Mouse (Mus musculus) midbrain, embryonic 12.5 days (tissue): ENCODE data around the gene 1700019D03Rik. TPM values are rescaled to one million over a fixed set of nuclear protein-coding genes. Genes with fewer than 3 reads are reported as not detected.
"Not testable (repeated sequence)": the region's sequence is repeated elsewhere in the genome, so short reads cannot be mapped to it uniquely, and the experiment has no call there.

Experiments used
- ATAC-seq: fragments of 200-750 bp; cut with Nextera tagmentation; 2 replicates; pipeline ENCODE4 v1.8.0; 2017; ENCODE audit warnings: low read depth, moderate TSS enrichment, moderate library complexity; ENCODE audit not compliant: low FRiP score
- H3K27ac ChIP-seq: fragments of 300-500 bp; sonication (generic); replicated peaks from 2 replicates; pipeline ENCODE4 v1.5.1; 2016; ENCODE audit warnings: mild to moderate bottlenecking
- H3K27me3 ChIP-seq: fragments of 300-500 bp; sonication (generic); 2 replicates; pipeline ENCODE4 v1.6.1; 2016; ENCODE audit warnings: mild to moderate bottlenecking
- H3K36me3 ChIP-seq: fragments of 300-500 bp; sonication (generic); 2 replicates; pipeline ENCODE4 v1.6.1; 2016
- H3K4me1 ChIP-seq: fragments of 300-500 bp; sonication (generic); 2 replicates; pipeline ENCODE4 v1.6.1; 2016
- H3K4me2 ChIP-seq: fragments of 300-500 bp; sonication (generic); replicated peaks from 2 replicates; pipeline ENCODE4 v1.6.1; 2016; ENCODE audit warnings: mild to moderate bottlenecking, moderate library complexity
- H3K4me3 ChIP-seq: fragments of 300-500 bp; sonication (generic); 2 replicates; pipeline ENCODE4 v1.5.1; 2016; ENCODE audit warnings: mild to moderate bottlenecking
- H3K9ac ChIP-seq: fragments of 300-500 bp; sonication (generic); replicated peaks from 2 replicates; pipeline ENCODE4 v1.6.1; 2016; ENCODE audit warnings: mild to moderate bottlenecking, moderate library complexity
- H3K9me3 ChIP-seq: fragments of 300-500 bp; sonication (generic); 2 replicates; pipeline ENCODE4 v1.6.1; 2016; ENCODE audit warnings: mild to moderate bottlenecking
- WGBS: fragments of 180-500 bp; shearing (Covaris S2); methylation state at CpG from one replicate; pipeline ENCODE4 v1.1.7; 2016; 5-methylcytosine and 5-hydroxymethylcytosine counted together
- polyA plus RNA-seq: library from polyadenylated mRNA; unstranded; fragments of >200 nt; fragmentation: Nextera tagmentation; extraction: Ambion mirVana; gene quantifications from 2 replicates; pipeline ENCODE4 v1.2.1, GENCODE M21; 2016

1700019D03Rik gene
- polyA plus RNA-seq, 1 experiment from 2014 or later: 3.6 TPM

DNA sequence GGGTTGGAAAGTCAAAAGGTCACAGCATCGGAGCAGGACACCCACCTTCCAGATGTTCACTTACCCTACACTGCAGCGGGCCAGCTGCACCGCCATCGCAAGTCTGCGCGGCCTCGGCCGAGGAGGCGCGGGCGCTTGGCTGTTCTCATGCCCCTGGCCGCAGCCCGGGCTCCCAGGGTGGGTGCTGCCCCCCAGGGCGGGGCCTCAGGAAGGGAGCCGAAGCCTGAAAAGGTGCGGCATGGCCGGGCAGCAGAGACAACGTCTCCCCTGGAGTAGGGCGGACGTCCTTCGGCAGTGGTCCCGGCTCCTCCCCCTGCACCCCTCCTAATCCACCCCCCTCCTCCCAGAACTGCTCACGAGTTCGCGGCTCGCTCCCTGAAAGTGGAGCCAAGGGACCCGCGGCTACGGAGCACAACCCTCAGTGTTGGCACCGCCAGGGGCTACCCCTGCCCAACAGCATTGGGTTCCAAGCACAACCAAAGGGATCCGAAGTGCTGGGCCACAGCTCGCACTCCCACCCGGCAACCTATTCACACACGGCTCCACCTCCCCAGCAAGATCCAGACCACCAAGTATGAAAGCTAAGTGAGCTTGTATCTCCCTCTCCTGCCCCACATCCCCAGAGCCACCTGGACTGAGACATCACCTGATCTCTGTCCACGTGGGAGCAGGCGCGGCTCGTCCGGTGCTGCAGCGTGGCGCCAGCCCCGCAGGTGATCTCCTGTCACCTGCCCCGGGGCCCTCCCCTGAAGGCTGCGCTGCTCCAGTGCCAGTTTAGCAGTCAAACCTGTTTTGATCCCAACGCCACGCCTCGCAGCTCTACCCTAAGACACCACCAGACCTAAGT is 67.2 kb downstream of the 1700019D03Rik start:
- no peak overlapping the region for H3K27ac ChIP-seq
- H3K27me3 ChIP-seq: peaks cover 15% of the 10 kb centered on the region; the same call in 1 of the 2 replicates
- H3K4me2 ChIP-seq: peak overlapping the region; percentile 96
- H3K9me3 ChIP-seq: no peaks in the 10 kb centered on the region
- H3K36me3 ChIP-seq: no peaks in the 10 kb centered on the region
- peak overlapping the region; percentile 60 for H3K9ac ChIP-seq
- peak overlapping the region; percentile 58 for H3K4me3 ChIP-seq
- peaks cover 20% of the 10 kb centered on the region for H3K4me1 ChIP-seq
- 1% methylated on average over 47 of the region's 47 CpGs for WGBS
- ATAC-seq: peak; percentile 82

DNA sequence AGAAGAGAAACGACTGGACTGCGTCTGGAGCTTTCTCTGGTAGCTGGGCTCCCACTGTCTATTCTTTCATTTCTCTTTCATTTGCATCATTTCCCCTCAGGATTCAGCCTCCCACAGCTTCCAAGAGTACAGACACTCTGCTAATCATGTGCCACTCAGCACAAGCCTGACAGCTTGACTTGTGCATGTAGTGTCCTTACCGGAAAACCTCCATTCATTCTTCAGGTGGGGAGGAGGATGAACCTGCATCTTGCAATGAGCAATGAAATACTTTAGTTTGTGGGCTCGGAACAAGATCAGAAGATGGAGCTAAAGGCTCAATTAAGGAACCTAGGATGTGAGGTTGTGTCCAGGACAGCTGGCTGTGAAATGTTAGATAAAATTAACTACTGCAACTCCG is 67.8 kb downstream of the 1700019D03Rik start:
- peaks cover 15% of the 10 kb centered on the region; the same call in 1 of the 2 replicates for H3K27me3 ChIP-seq
- H3K9ac ChIP-seq: peak overlapping the region; percentile 60; the same call in 1 of the 2 replicates
- no peaks in the 10 kb centered on the region for H3K36me3 ChIP-seq

DNA sequence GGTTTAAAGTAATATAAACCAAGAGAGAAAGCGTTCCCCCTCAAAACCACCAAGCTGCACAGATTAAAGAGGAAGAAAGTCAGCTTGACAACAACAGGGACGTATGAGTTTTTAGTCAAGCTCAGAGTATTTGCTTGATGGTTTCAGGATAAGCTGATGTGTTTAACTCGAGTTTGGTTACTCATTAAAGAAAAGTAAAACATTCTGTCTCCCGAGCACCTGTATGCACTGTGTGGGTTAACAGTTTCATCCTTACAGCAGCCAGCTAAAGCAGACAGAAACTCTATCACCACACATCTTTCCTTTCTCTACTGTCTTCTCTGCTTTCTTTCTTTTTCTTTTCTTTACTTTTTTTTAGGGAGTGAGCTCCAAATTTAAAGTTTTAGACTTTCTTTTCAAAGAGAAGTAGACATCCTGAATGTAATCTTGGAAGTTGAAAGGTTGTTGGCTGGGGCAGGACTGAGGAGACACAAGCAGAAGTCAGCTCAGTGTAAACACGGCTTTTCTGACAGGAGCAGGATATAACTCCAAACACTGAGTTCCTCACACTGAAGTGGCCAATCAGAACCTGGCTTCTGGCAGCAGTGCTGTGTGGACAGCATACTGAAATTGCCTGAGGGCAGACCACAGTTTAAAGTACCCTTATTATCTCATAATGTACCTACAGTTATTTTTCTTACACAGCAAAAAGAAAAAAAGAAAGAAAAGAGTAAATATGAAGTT is 68.7 kb downstream of the 1700019D03Rik start:
- peaks cover 20% of the 10 kb centered on the region for H3K4me1 ChIP-seq
- WGBS: 60% methylated on average over 5 of the region's 5 CpGs
- H3K4me2 ChIP-seq: no peak overlapping the region
- H3K36me3 ChIP-seq: no peaks in the 10 kb centered on the region
- H3K9me3 ChIP-seq: no peaks in the 10 kb centered on the region
- peaks cover 15% of the 10 kb centered on the region; the same call in 1 of the 2 replicates for H3K27me3 ChIP-seq
- H3K27ac ChIP-seq: no peak overlapping the region
- no peak overlapping the region for H3K9ac ChIP-seq
- H3K4me3 ChIP-seq: no peak overlapping the region
- no peak for ATAC-seq

More for the DNA sequence above, 67.8 kb downstream of the 1700019D03Rik start:
- Histone ChIP-seq H3K4me2 (peak overlapping the region; percentile 96), H3K4me1 (peaks cover 20% of the 10 kb centered on the region), H3K9me3 (no peaks in the 10 kb centered on the region), H3K4me3 (peak overlapping the region; percentile 58), H3K27ac (no peak overlapping the region)
- 7% methylated on average over 5 of the region's 5 CpGs for WGBS
- no peak for ATAC-seq

DNA sequence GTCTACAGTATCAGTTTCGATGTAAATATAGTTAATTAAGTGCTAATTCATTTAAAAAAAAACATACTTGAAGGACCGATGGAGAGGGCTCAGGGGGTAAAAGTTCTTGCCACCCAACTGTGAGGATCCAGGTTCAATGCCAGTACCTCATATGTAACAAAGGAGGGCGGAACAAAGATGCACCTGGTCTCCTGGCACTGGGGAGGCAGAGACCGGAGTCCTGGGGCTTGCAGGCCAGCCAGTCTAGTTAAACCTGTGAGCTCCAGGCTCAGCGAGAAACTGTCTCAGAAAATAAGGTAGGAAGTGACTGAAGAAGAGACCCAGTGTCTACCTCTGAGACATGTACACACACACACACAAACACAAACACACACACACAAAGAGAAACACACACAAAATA is 72.1 kb downstream of the 1700019D03Rik start:
- WGBS: 87% methylated on average over 5 of the region's 5 CpGs
- H3K36me3 ChIP-seq: no peaks in the 10 kb centered on the region
- no peaks in the 10 kb centered on the region for H3K9me3 ChIP-seq
- H3K4me2 ChIP-seq: no peak overlapping the region
- H3K27ac ChIP-seq: no peak overlapping the region
- H3K4me1 ChIP-seq: peaks cover 11% of the 10 kb centered on the region
- H3K4me3 ChIP-seq: no peak overlapping the region
- ATAC-seq: no peak
- no peak overlapping the region for H3K9ac ChIP-seq
- peaks cover 7% of the 10 kb centered on the region; the same call in 1 of the 2 replicates for H3K27me3 ChIP-seq

DNA sequence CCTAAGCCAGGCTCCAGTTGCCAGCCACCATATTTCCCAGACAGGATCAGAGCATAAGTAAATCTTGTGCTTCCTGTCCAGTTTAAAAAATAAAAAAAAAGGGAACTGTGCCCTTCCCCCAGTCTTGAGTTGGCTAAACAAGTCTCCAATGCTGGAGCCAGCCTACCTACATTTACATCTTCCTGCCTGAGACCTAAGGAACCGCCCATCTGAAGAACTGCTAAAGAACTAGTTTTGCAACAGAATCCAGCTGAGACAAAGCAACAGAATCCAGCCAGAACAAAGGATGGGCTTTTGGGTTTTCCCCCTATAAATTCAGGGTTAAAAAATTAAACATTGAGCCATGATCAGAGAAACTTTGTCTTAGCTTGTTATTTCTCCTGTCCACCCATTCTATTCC is 81.0 kb downstream of the 1700019D03Rik start:
- Histone ChIP-seq H3K4me2 (no peak overlapping the region), H3K36me3 (no peaks in the 10 kb centered on the region), H3K27ac (no peak overlapping the region), H3K4me1 (no peaks in the 10 kb centered on the region), H3K4me3 (no peak overlapping the region), H3K27me3 (no peaks in the 10 kb centered on the region), H3K9ac (no peak overlapping the region), H3K9me3 (peaks cover 6% of the 10 kb centered on the region; the same call in 1 of the 2 replicates)
- ATAC-seq: no peak
- 87% methylated on average over 1 of the region's 1 CpGs for WGBS

DNA sequence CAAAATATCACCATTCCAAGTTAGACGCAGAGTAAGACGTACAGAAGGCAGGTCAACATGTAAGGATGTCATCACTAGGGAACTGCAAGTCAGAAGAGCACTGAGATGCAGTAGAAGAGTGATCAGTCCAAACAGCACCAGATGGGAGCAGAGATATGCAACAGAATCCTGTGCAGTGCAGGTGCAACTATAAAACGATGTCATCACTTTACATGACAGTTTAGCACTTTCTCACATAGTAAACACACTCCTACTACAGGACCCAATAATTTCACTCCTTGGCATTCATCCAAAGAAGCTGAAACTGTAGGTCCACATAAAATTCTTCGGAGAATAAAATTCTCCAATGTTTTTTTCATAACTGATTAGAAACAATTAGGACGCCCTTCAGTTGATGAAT is 85.5 kb downstream of the 1700019D03Rik start:
- peaks cover 6% of the 10 kb centered on the region; the same call in 1 of the 2 replicates for H3K9me3 ChIP-seq
- no peaks in the 10 kb centered on the region for H3K4me1 ChIP-seq
- H3K36me3 ChIP-seq: no peaks in the 10 kb centered on the region
- no peaks in the 10 kb centered on the region for H3K27me3 ChIP-seq
- H3K4me3 ChIP-seq: no peak overlapping the region
- H3K9ac ChIP-seq: no peak overlapping the region
- 94% methylated on average over 5 of the region's 5 CpGs for WGBS
- H3K4me2 ChIP-seq: no peak overlapping the region
- no peak overlapping the region for H3K27ac ChIP-seq
- no peak for ATAC-seq

DNA sequence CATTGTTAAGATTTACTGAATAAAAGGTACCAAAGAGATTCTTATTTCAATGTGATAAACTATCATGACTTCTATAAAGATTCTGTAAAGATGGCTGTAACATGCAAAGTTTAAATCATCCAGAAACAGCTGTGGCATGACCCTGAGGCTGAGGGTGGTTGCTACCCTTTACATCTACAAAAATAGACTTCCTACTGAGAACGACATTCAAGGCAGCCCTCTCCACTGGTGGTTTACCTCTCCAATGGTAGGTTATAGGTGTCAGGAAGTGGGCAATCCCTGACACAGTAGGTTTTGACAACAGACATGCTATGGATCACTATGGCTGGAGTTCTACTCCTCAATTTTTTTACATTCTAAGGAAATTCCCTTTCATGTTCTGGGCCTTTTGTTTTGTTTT is 95.5 kb downstream of the 1700019D03Rik start:
- ATAC-seq, H3K27me3 ChIP-seq, H3K36me3 ChIP-seq, H3K4me2 ChIP-seq, H3K27ac ChIP-seq, H3K4me3 ChIP-seq, H3K9me3 ChIP-seq, H3K9ac ChIP-seq, H3K4me1 ChIP-seq: not testable (repeated sequence)
- 71% methylated on average over 1 of the region's 1 CpGs for WGBS

DNA sequence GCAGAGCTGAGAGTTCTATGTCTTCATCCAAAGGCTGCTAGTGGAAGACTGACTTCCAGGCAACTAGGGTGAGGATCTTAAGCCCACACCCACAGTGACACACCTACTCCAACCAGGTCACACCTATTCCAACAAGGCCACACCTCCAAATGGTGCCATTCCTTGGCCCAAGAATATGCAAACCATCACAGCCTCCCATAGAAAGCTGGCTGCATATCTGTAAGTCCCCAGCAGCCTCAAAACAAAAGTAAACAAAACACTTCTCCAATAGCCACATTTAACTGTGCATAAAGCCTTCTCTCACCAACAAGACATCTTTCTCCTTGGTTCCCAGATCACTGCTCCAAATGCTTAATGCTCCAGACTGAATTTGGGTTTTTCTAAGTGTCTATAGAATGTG is 101.1 kb downstream of the 1700019D03Rik start:
- H3K4me1 ChIP-seq: not testable (repeated sequence)

DNA sequence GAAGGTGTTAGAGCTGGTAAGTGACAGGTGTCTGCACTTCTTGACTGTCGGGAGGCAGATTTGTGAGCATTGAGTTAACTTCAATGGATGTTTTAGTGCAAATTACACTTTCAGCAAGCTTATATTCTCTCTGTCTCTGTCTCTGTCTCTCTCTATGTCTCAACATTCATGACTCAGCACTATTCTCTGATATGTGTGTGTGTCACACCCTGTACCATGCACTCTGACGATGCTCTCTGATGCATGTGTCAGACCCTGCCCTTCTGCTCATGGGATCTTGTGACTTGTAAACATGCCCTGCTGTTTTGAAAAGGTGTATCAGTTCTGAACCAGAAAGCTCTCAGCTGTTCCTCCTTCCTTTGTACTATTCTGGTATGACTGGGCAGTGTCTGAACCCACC is 103.3 kb downstream of the 1700019D03Rik start:
- no peaks in the 10 kb centered on the region for H3K36me3 ChIP-seq
- no peak overlapping the region for H3K27ac ChIP-seq
- no peak overlapping the region for H3K4me2 ChIP-seq
- H3K4me3 ChIP-seq: no peak overlapping the region
- H3K4me1 ChIP-seq: no peaks in the 10 kb centered on the region
- no peak overlapping the region for H3K9ac ChIP-seq
- no peak for ATAC-seq
- no peaks in the 10 kb centered on the region for H3K27me3 ChIP-seq
- H3K9me3 ChIP-seq: no peaks in the 10 kb centered on the region
- WGBS: 95% methylated on average over 2 of the region's 2 CpGs

More for the DNA sequence above, 101.1 kb downstream of the 1700019D03Rik start:
- not testable (repeated sequence) for H3K9ac ChIP-seq, H3K36me3 ChIP-seq, H3K4me2 ChIP-seq, ATAC-seq, H3K9me3 ChIP-seq, H3K27ac ChIP-seq, H3K27me3 ChIP-seq, H3K4me3 ChIP-seq

DNA sequence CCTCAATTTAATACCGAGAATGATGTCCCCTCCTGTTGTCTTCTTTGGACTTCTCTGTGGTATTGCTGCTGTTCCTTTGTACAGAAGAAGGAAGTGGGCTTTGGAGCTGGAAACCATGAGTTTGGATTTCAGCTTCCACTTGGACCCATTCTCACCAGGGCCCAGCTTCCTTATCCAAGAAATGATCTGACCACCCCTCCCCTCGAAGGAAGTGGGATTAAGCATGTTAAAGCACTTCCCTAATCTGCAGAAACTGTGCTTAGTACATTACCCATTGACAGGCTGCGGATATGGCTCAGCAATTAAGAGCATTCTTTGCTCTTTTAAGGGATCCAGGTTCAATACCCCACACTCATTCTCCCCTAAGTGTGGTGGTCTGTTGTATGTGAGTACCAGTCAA is 110.2 kb downstream of the 1700019D03Rik start:
- no peaks in the 10 kb centered on the region for H3K4me1 ChIP-seq

DNA sequence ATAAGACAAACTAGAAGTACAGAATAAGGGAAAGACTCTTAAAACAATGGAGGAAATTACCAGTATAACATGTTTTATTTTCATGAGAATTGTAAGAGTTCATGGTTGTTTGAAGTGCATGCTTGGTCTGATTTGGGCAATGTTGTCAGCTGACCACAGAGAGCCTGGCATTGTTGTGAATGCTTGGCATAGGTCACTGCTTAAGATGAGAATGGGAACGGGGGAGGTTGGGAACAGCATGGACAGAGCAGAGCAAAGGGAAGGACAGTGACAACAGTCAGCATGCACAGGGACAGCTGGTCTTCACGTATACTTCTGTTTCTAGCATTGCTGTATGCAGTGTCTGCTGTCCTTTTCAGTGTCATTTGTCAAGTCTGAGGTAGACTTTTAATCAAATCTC is 135.8 kb downstream of the 1700019D03Rik start:
- Histone ChIP-seq H3K36me3 (no peaks in the 10 kb centered on the region), H3K27ac (no peak overlapping the region), H3K9me3 (no peaks in the 10 kb centered on the region), H3K4me1 (no peaks in the 10 kb centered on the region), H3K4me2 (no peak overlapping the region), H3K4me3 (no peak overlapping the region), H3K9ac (no peak overlapping the region), H3K27me3 (no peaks in the 10 kb centered on the region)
- 72% methylated on average over 2 of the region's 2 CpGs for WGBS
- no peak for ATAC-seq

More for the DNA sequence above, 110.2 kb downstream of the 1700019D03Rik start:
- H3K4me2 ChIP-seq: no peak overlapping the region
- H3K36me3 ChIP-seq: no peaks in the 10 kb centered on the region
- no peak overlapping the region for H3K4me3 ChIP-seq
- no peak overlapping the region for H3K9ac ChIP-seq
- no peaks in the 10 kb centered on the region for H3K27me3 ChIP-seq
- no peaks in the 10 kb centered on the region for H3K9me3 ChIP-seq
- 79% methylated on average over 3 of the region's 3 CpGs for WGBS
- no peak overlapping the region for H3K27ac ChIP-seq
- ATAC-seq: no peak
